Mouse (Mus musculus) heart, postnatal 0 days (tissue): ENCODE measurements at regions not wholly inside any gene's neighbourhood (a gene's known extent, or its start where the extent isn't known, plus 50 kb on each side); places are given as distances from the start of the nearest gene placed in this dataset.
A peak's percentile ranks its signal among the peaks of the same experiment; 100 is the strongest.

Experiments
- ATAC-seq: fragments of 200-750 bp; cut with Nextera tagmentation; 2 replicates; pipeline ENCODE4 v1.8.0; 2017; ENCODE audit warnings: low read depth, moderate number of reproducible peaks, moderate library complexity; ENCODE audit not compliant: insufficient read depth
- DNase-seq: peaks from one replicate; pipeline ENCODE4 v3.0.0-alpha.2; 2016; ENCODE audit warnings: low spot score
- H3K27ac ChIP-seq: fragments of 300-500 bp; sonication (generic); 2 replicates; pipeline ENCODE4 v1.5.1; 2014; ENCODE audit warnings: low read depth, mild to moderate bottlenecking
- H3K27me3 ChIP-seq: fragments of 300-500 bp; sonication (generic); 2 replicates; pipeline ENCODE4 v1.6.1; 2014; ENCODE audit warnings: low read length, mixed read lengths; ENCODE audit not compliant: control insufficient read depth, insufficient read depth
- H3K36me3 ChIP-seq: fragments of 300-500 bp; sonication (generic); replicated peaks from 2 replicates; pipeline ENCODE4 v1.6.1; 2014; ENCODE audit warnings: low read length, mixed read lengths; ENCODE audit not compliant: control insufficient read depth, insufficient read depth
- H3K4me1 ChIP-seq: fragments of 300-500 bp; sonication (generic); 2 replicates; pipeline ENCODE4 v1.6.1; 2014; ENCODE audit warnings: antibody characterized with exemption; ENCODE audit not compliant: control insufficient read depth, insufficient read depth
- H3K4me2 ChIP-seq: fragments of 300-500 bp; sonication (generic); 2 replicates; pipeline ENCODE4 v1.6.1; 2014; ENCODE audit warnings: low read depth, mild to moderate bottlenecking, low read length, moderate library complexity
- H3K4me3 ChIP-seq: fragments of 300-500 bp; sonication (generic); 2 replicates; pipeline ENCODE4 v1.5.1; 2014; ENCODE audit warnings: low read depth, low read length
- H3K9ac ChIP-seq: fragments of 300-500 bp; sonication (generic); replicated peaks from 2 replicates; pipeline ENCODE4 v1.6.1; 2014; ENCODE audit warnings: low read depth, low read length, mixed read lengths
- H3K9me3 ChIP-seq: fragments of 300-500 bp; sonication (generic); replicated peaks from 2 replicates; pipeline ENCODE4 v1.6.1; 2016; ENCODE audit warnings: low read length; ENCODE audit not compliant: control insufficient read depth
- CTCF ChIP-seq: IDR thresholded peaks from 2 replicates; pipeline ENCODE4 v1.5.1; 2016; ENCODE audit warnings: antibody characterized with exemption, control low read depth, low read depth
- EP300 ChIP-seq: IDR thresholded peaks from 2 replicates; pipeline ENCODE4 v1.6.1; 2016; ENCODE audit warnings: antibody characterized with exemption, low read depth
- WGBS: fragments of 180-500 bp; shearing (Covaris S2); extraction: QIAGEN DNeasy Blood & Tissue Kit; methylation state at CpG from one replicate; pipeline ENCODE4 v1.1.7; 2014; 5-methylcytosine and 5-hydroxymethylcytosine counted together

GRCm38 (mm10) chr8:92164496-92164895 is 192.9 kb upstream of the Irx5 start:
- Histone ChIP-seq H3K9ac (no peak overlapping the region), H3K9me3 (no peaks in the 10 kb centered on the region), H3K27me3 (no peaks in the 10 kb centered on the region), H3K4me2 (no peak overlapping the region), H3K36me3 (no peaks in the 10 kb centered on the region), H3K27ac (no peak overlapping the region), H3K4me1 (no peaks in the 10 kb centered on the region), H3K4me3 (no peak overlapping the region)
- DNase-seq (no peak), ATAC-seq (no peak)
- no peak for TF ChIP-seq CTCF
- no peak for TF ChIP-seq EP300
- 93% methylated on average over 4 of the region's 4 CpGs for WGBS

- no peak overlapping the region for H3K4me2 ChIP-seq
- no peaks in the 10 kb centered on the region for H3K4me1 ChIP-seq
- TF ChIP-seq CTCF = no peak
- no peak for TF ChIP-seq EP300
- H3K36me3 ChIP-seq = no peaks in the 10 kb centered on the region
- H3K9me3 ChIP-seq = no peaks in the 10 kb centered on the region
- DNase-seq (no peak), ATAC-seq (no peak)
- no peak overlapping the region for H3K27ac ChIP-seq
- H3K9ac ChIP-seq = no peak overlapping the region
- WGBS = 55% methylated on average over 2 of the region's 2 CpGs
- no peaks in the 10 kb centered on the region for H3K27me3 ChIP-seq
- H3K4me3 ChIP-seq = no peak overlapping the region
Observed at GRCm38 (mm10) chr8:92161002-92161401, 196.4 kb upstream of the Irx5 start.

DNA sequence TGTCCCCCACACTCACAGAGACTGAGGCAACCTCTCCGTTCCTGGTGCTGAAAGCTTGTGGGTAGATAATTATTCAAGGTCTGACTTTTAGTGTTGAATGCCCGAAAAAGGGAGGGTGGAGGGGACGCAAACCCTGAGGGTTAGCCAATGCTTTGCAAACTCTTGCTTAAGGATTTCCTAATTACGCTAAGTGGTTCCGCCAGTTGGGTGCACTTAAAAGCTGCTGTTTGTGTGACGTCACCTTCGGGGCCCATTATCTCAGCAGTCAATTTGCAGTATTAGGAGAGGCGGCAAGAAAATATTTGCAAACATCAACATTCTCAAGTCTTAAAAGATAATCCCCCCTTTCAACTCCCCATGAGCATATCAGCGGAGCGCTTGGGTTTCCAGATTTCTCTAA is 199.2 kb upstream of the Irx5 start:
- Histone ChIP-seq H3K27me3 (no peaks in the 10 kb centered on the region), H3K9me3 (no peaks in the 10 kb centered on the region), H3K36me3 (no peaks in the 10 kb centered on the region), H3K4me1 (no peaks in the 10 kb centered on the region), H3K27ac (no peak overlapping the region), H3K4me2 (no peak overlapping the region), H3K4me3 (no peak overlapping the region), H3K9ac (no peak overlapping the region)
- no peak for TF ChIP-seq CTCF
- TF ChIP-seq EP300 = no peak
- WGBS = 43% methylated on average over 10 of the region's 10 CpGs
- DNase-seq (no peak), ATAC-seq (no peak)

DNA sequence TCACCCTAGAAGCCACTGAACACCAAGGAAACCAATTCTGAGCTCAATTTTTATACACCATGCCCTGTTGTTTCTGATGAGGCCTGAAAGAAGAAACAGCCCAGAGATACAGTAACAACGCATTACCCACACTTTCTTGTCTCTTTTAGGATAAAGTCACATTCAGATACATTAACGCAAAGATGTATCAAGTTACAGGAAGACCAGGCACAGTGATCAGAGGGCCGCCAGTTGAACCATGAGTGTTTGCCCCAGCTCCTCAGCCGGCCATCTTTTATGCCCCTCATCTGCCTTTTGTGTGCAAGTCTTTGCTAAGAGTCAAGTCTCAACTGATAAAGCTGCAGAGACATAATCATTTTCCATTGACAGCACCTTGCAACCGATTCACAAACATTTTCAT is 204.9 kb upstream of the Irx5 start:
- no peak overlapping the region for H3K4me3 ChIP-seq
- no peak overlapping the region for H3K4me2 ChIP-seq
- H3K27ac ChIP-seq = no peak overlapping the region
- DNase-seq = no peak
- no peaks in the 10 kb centered on the region for H3K9me3 ChIP-seq
- no peaks in the 10 kb centered on the region for H3K27me3 ChIP-seq
- H3K9ac ChIP-seq = no peak overlapping the region
- no peaks in the 10 kb centered on the region for H3K36me3 ChIP-seq
- ATAC-seq = no peak
- TF ChIP-seq EP300 = no peak
- TF ChIP-seq CTCF = no peak
- no peaks in the 10 kb centered on the region for H3K4me1 ChIP-seq
- 78% methylated on average over 5 of the region's 5 CpGs for WGBS

- WGBS = 89% methylated on average over 3 of the region's 3 CpGs
- no peak overlapping the region for H3K4me3 ChIP-seq
- H3K9me3 ChIP-seq = no peaks in the 10 kb centered on the region; the same call in 1 of the 2 replicates
- DNase-seq (no peak), ATAC-seq (no peak)
- no peaks in the 10 kb centered on the region for H3K27me3 ChIP-seq
- H3K4me1 ChIP-seq = no peaks in the 10 kb centered on the region
- no peak for TF ChIP-seq CTCF
- TF ChIP-seq EP300 = no peak
- H3K27ac ChIP-seq = no peak overlapping the region
- no peak overlapping the region for H3K9ac ChIP-seq
- no peak overlapping the region for H3K4me2 ChIP-seq
- no peaks in the 10 kb centered on the region for H3K36me3 ChIP-seq
Observed at GRCm38 (mm10) chr8:92147672-92148071, 209.8 kb upstream of the Irx5 start.

DNA sequence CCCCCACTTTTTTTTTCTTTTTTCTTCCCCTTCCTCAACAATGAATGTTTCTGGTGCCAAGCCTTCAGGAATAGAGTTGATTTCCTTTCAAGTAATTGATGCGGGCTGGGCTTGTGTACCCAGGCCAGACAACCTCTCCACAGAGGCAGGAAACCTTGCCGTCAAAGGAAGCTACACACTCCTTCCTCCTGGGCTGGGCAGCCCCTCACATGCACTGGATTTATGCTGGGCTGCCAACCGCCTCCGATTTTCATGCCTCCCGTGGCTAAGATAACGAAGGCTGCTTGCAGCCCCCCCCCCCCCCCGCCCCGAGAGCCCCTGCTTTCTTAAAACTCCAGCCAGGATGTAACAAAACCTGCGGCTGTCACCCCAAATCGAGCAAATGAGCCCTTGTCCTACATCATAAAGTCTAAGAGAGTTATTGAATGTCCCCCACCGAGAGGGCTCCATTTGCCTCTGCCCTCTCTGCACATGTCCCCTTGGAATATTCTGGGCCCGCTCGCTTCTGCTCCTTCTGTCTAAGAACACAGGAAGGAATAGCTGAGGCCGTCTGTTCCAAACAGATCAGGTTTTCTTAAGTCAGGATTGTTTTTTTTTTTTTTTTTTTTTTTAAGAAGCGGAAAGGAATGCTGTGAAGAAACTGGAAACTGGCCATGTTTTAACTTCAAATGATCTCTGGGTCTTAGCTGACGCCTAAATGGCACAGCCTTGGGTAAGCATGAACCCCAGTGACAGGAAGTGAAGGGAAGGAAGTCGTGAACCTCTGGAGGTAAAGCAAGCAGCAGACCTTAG is 220.1 kb upstream of the Irx5 start:
- WGBS = 42% methylated on average over 17 of the region's 17 CpGs
- H3K4me3 ChIP-seq = no peak overlapping the region
- H3K4me2 ChIP-seq = peak overlapping the region; percentile 11; the same call in 1 of the 2 replicates
- 0 out of 2 replicates have a peak, but pooled peaks cover 3% of the 10 kb centered on the region for H3K27me3 ChIP-seq
- H3K9me3 ChIP-seq = no peaks in the 10 kb centered on the region
- 0 out of 2 replicates have a peak overlapping the region, but pooled peaks have one; percentile 11 for H3K27ac ChIP-seq
- ATAC-seq = no peak
- H3K36me3 ChIP-seq = no peaks in the 10 kb centered on the region
- H3K9ac ChIP-seq = no peak overlapping the region
- peak; percentile 22 for DNase-seq
- no peaks in the 10 kb centered on the region for H3K4me1 ChIP-seq
- TF ChIP-seq CTCF (no peak), EP300 (no peak)
